Mouse (Mus musculus) G1E (cell line): ENCODE measurements around the gene Hspbp1. TPM values are rescaled to one million over a fixed set of nuclear protein-coding genes. Genes with fewer than 3 reads are reported as not detected.

Experiments used
- ATAC-seq: 2 replicates; pipeline ENCODE4 v1.8.0; 2016; ENCODE audit warnings: mild to moderate bottlenecking; ENCODE audit not compliant: insufficient number of reproducible peaks, poor library complexity, low FRiP score, severe bottlenecking; ENCODE audit errors: extremely low read depth
- DNase-seq: peaks from one replicate; pipeline ENCODE4 v3.0.0; 2012; ENCODE audit warnings: low spot score
- H3K27me3 ChIP-seq: 2 replicates; pipeline ENCODE4 v1.6.1; 2012; ENCODE audit warnings: mild to moderate bottlenecking, low read length, inconsistent platforms; ENCODE audit not compliant: insufficient read depth
- H3K36me3 ChIP-seq: replicated peaks from 2 replicates; pipeline ENCODE3; 2012; ENCODE audit warnings: mild to moderate bottlenecking, inconsistent platforms
- H3K4me1 ChIP-seq: 2 replicates; pipeline ENCODE4 v1.6.1; 2012; ENCODE audit warnings: low read depth, low read length, inconsistent platforms, mixed read lengths; ENCODE audit not compliant: insufficient read depth
- H3K4me3 ChIP-seq: 2 replicates; pipeline ENCODE4 v1.5.1; 2012; ENCODE audit warnings: low read depth, mild to moderate bottlenecking, inconsistent platforms, low read length, moderate library complexity, mixed read lengths
- H3K9me3 ChIP-seq: replicated peaks from 2 replicates; pipeline ENCODE4 v1.6.1; 2012; ENCODE audit warnings: inconsistent platforms
- CTCF ChIP-seq: IDR thresholded peaks from 2 replicates; pipeline ENCODE4 v1.5.1; 2012; ENCODE audit warnings: low read depth, low read length, inconsistent platforms, mixed read lengths
- GATA1 ChIP-seq: IDR thresholded peaks from 2 replicates; pipeline ENCODE4 v1.6.1; 2012; ENCODE audit warnings: borderline replicate concordance, low read length, inconsistent platforms, mixed read lengths
- GATA2 ChIP-seq: IDR thresholded peaks from 2 replicates; pipeline ENCODE4 v1.6.1; 2012; ENCODE audit warnings: low read depth, low read length, inconsistent platforms, borderline replicate concordance
- POLR2AphosphoS5 ChIP-seq: IDR thresholded peaks from 2 replicates; pipeline ENCODE4 v1.6.1; 2012; ENCODE audit warnings: low read depth, low read length, inconsistent platforms; ENCODE audit not compliant: insufficient replicate concordance
- TAL1 ChIP-seq: conservative IDR thresholded peaks from 2 replicates; pipeline ENCODE4 v1.6.1; 2012; ENCODE audit warnings: low read depth, low read length, inconsistent platforms, mixed read lengths
- polyA plus RNA-seq: library from polyadenylated mRNA; stranded (reverse); fragments of >175 nt; gene quantifications from 2 replicates; pipeline ENCODE4 v1.2.3, GENCODE M21; 2012
- total RNA-seq, 2 experiments: library from RNA; stranded (forward) in 1 of 2; stranded (reverse) in 1 of 2; fragments of 200-1000 nt in 1 of 2; fragments of >200 nt in 1 of 2; fragmentation: Nextera tagmentation in 1 of 2; gene quantifications; 2 replicates each; pipeline ENCODE4 v1.2.3; 2014 to 2017

Gene Hspbp1
- total and polyA plus RNA-seq, 3 experiments: 26.5 to 124 (median 55.3) TPM

- TF ChIP-seq CTCF (no peak), GATA2 (no peak), TAL1 (no peak), POLR2AphosphoS5 (no peak), GATA1 (no peak)
- no peak for ATAC-seq
- H3K4me3 ChIP-seq: no peak overlapping the region
- peaks cover 76% of the 10 kb centered on the region for H3K36me3 ChIP-seq
- DNase-seq: no peak
- H3K27me3 ChIP-seq: no peaks in the 10 kb centered on the region
- H3K9me3 ChIP-seq: no peaks in the 10 kb centered on the region
- H3K4me1 ChIP-seq: peaks cover 33% of the 10 kb centered on the region
These were observed 21.7 kb downstream of the Hspbp1 start for GRCm38 (mm10) chr7:4663179-4663578.

- no peak for TF ChIP-seq CTCF
- TF ChIP-seq GATA1: no peak
- TF ChIP-seq TAL1: no peak
- no peak for TF ChIP-seq GATA2
- TF ChIP-seq POLR2AphosphoS5: no peak
- Histone ChIP-seq H3K27me3 (no peaks in the 10 kb centered on the region), H3K4me1 (peaks cover 62% of the 10 kb centered on the region), H3K9me3 (no peaks in the 10 kb centered on the region), H3K36me3 (peaks cover 74% of the 10 kb centered on the region), H3K4me3 (no peak overlapping the region; the same call in 1 of the 2 replicates)
- DNase-seq: no peak
- no peak for ATAC-seq
These were observed 24.9 kb downstream of the Hspbp1 start for GRCm38 (mm10) chr7:4659911-4660443.

- H3K9me3 ChIP-seq: no peaks in the 10 kb centered on the region
- ATAC-seq: peak; percentile 83
- peak within 1 kb of the TSS; percentile 96 for H3K4me3 ChIP-seq
- peaks cover 64% of the 10 kb centered on the region for H3K4me1 ChIP-seq
- peaks cover 71% of the 10 kb centered on the region for H3K36me3 ChIP-seq
- TF ChIP-seq GATA1: no peak
- no peak for TF ChIP-seq GATA2
- TF ChIP-seq CTCF: no peak
- TF ChIP-seq TAL1: no peak
- TF ChIP-seq POLR2AphosphoS5: no peak
- H3K27me3 ChIP-seq: no peaks in the 10 kb centered on the region
- peak; percentile 96 for DNase-seq
These were observed 25.8 kb downstream of the Hspbp1 start, which contains the start of gene Ppp6r1 for GRCm38 (mm10) chr7:4658912-4659551. Gene Ppp6r1 (minus strand): TSS chr7:4659019.

GRCm38 (mm10) chr7:4658128-4658907, 26.6 kb downstream of the Hspbp1 start:
- H3K4me1 ChIP-seq: peaks cover 69% of the 10 kb centered on the region
- ATAC-seq (no peak), DNase-seq (peak; percentile 70)
- H3K9me3 ChIP-seq: no peaks in the 10 kb centered on the region
- H3K27me3 ChIP-seq: no peaks in the 10 kb centered on the region
- peak overlapping the region; percentile 96 for H3K4me3 ChIP-seq
- TF ChIP-seq CTCF: no peak
- TF ChIP-seq GATA2: no peak
- no peak for TF ChIP-seq GATA1
- no peak for TF ChIP-seq TAL1
- no peak for TF ChIP-seq POLR2AphosphoS5
- H3K36me3 ChIP-seq: peaks cover 69% of the 10 kb centered on the region

GRCm38 (mm10) chr7:4657521-4658127, 27.2 kb downstream of the Hspbp1 start:
- ATAC-seq (no peak), DNase-seq (no peak)
- Histone ChIP-seq H3K4me1 (peaks cover 74% of the 10 kb centered on the region), H3K9me3 (no peaks in the 10 kb centered on the region), H3K27me3 (no peaks in the 10 kb centered on the region), H3K4me3 (peak overlapping the region; percentile 96), H3K36me3 (peaks cover 71% of the 10 kb centered on the region)
- TF ChIP-seq TAL1 (no peak), GATA1 (no peak), POLR2AphosphoS5 (no peak), GATA2 (no peak), CTCF (no peak)

- Histone ChIP-seq H3K4me1 (peaks cover 81% of the 10 kb centered on the region), H3K36me3 (peaks cover 71% of the 10 kb centered on the region)
- DNase-seq: no peak
These were observed 28.1 kb downstream of the Hspbp1 start for GRCm38 (mm10) chr7:4656818-4657217.

More at GRCm38 (mm10) chr7:4656818-4657217, 28.1 kb downstream of the Hspbp1 start:
- no peaks in the 10 kb centered on the region for H3K27me3 ChIP-seq
- no peaks in the 10 kb centered on the region for H3K9me3 ChIP-seq
- ATAC-seq: no peak
- peak overlapping the region; percentile 96; the same call in 1 of the 2 replicates for H3K4me3 ChIP-seq
- TF ChIP-seq CTCF (no peak), GATA2 (no peak), POLR2AphosphoS5 (no peak)
